Mouse (Mus musculus) kidney, adult 11 months (tissue): ENCODE results near the gene Wdr38.
"Not testable (repeated sequence)": the region's sequence is repeated elsewhere in the genome, so short reads cannot be mapped to it uniquely, and the experiment has no call there.

Source experiments
- DNase-seq: peaks from one replicate; pipeline ENCODE4 v3.0.0; 2022

Wdr38 gene

GRCm38 (mm10) chr2:38999381-38999780, 2.1 kb downstream of the Wdr38 start:
- no peak for DNase-seq

- DNase-seq: peak; percentile 67
Measured at GRCm38 (mm10) chr2:38999910-39000586, 2.8 kb downstream of the Wdr38 start.

- DNase-seq: no peak
Measured at GRCm38 (mm10) chr2:39000587-39000919, 3.3 kb downstream of the Wdr38 start.

GRCm38 (mm10) chr2:39001866-39002265, 4.6 kb downstream of the Wdr38 start:
- peak; percentile 47 for DNase-seq

- DNase-seq: no peak
Measured at GRCm38 (mm10) chr2:39003106-39003505, 5.8 kb downstream of the Wdr38 start.

- no peak for DNase-seq
Measured at GRCm38 (mm10) chr2:39003512-39003911, 6.2 kb downstream of the Wdr38 start.

GRCm38 (mm10) chr2:39004372-39004771, 7.1 kb downstream of the Wdr38 start:
- no peak for DNase-seq

- peak; percentile 91 for DNase-seq
Measured at GRCm38 (mm10) chr2:39004880-39005435, 7.7 kb downstream of the Wdr38 start, which contains the start of gene Arpc5l. Arpc5l (plus strand) TSS chr2:39005348.

GRCm38 (mm10) chr2:39005574-39006079, 8.4 kb downstream of the Wdr38 start, which contains the start of gene Rpl35:
Rpl35 (minus strand) TSS chr2:39005624.
- DNase-seq: peak; percentile 55

- DNase-seq: no peak
Measured at GRCm38 (mm10) chr2:39006149-39006730, 9.0 kb downstream of the Wdr38 start.

- DNase-seq: peak; percentile 91
Measured at GRCm38 (mm10) chr2:39007865-39008264, 10.6 kb downstream of the Wdr38 start.

GRCm38 (mm10) chr2:39008350-39008851, 11.1 kb downstream of the Wdr38 start:
- DNase-seq: peak; percentile 45

GRCm38 (mm10) chr2:39008954-39009365, 11.7 kb downstream of the Wdr38 start:
- no peak for DNase-seq

GRCm38 (mm10) chr2:39010144-39010543, 12.9 kb downstream of the Wdr38 start:
- DNase-seq: not testable (repeated sequence)

- no peak for DNase-seq
Measured at GRCm38 (mm10) chr2:39011264-39011663, 14.0 kb downstream of the Wdr38 start.

- no peak for DNase-seq
Measured at GRCm38 (mm10) chr2:39011971-39012370, 14.7 kb downstream of the Wdr38 start.

GRCm38 (mm10) chr2:39012768-39013279, 15.5 kb downstream of the Wdr38 start:
- DNase-seq: no peak

GRCm38 (mm10) chr2:39016581-39016980, 19.3 kb downstream of the Wdr38 start:
- no peak for DNase-seq

- DNase-seq: no peak
Measured at GRCm38 (mm10) chr2:39020004-39020403, 22.7 kb downstream of the Wdr38 start.

- DNase-seq: no peak
Measured at GRCm38 (mm10) chr2:39031611-39032010, 34.3 kb downstream of the Wdr38 start.

GRCm38 (mm10) chr2:39040215-39040614, 42.9 kb downstream of the Wdr38 start:
- no peak for DNase-seq

- DNase-seq: no peak
Measured at GRCm38 (mm10) chr2:39048515-39048914, 51.2 kb downstream of the Wdr38 start.
